Mouse (Mus musculus): ENCODE results near the gene Olfr156. TPM values are rescaled to one million over a fixed set of nuclear protein-coding genes. Genes with fewer than 3 reads are reported as not detected.

Olfr156 gene
- total and polyA plus RNA-seq, 3 experiments, result not detected

DNA sequence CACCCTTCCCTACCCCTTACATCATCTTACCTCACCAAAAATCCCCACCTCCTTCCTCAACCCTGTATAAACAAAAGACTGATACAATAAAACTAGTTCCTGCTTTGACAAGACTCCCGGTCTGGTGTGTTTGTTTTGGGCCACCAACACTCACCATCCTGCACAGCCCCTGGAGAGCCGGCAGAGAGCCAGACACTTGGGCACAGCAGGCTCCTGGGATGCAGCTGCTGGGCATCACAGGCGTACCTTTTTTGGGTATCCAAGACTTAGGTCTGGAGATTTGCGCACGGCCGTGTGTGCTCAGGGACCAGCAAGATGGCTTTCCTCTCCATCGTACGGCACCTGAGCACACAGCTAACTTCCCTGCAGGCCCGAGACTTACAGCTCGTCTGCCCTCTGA, 36.2 kb upstream of the Olfr156 start:
- no peaks in the 10 kb centered on the region for H3K36me3 ChIP-seq (ENCODE audit: control insufficient read depth in 1 of 2, insufficient read depth in 2 of 2, low read length in 2 of 2)
- H3K79me2 ChIP-seq (ENCODE audit: control insufficient read depth, insufficient read depth, low read length, poor library complexity), result no peaks in the 10 kb centered on the region
- H3K9me3 ChIP-seq (replicated peaks; ENCODE audit: insufficient read depth, low read length), result no peaks in the 10 kb centered on the region
- no peak overlapping the region for H3K9ac ChIP-seq (ENCODE audit: control insufficient read depth, low read depth, low read length, poor library complexity, severe bottlenecking)
- TF ChIP-seq POLR2A (IDR thresholded peaks at IDR 0.05; ENCODE audit: control insufficient read depth in 1 of 2, insufficient read depth in 1 of 2, low read depth in 1 of 2, low read length in 2 of 2, poor library complexity in 1 of 2), result no peak
- TF ChIP-seq ETS1 (IDR thresholded peaks at IDR 0.05; ENCODE audit: low read depth, low read length), result no peak
- no peak for TF ChIP-seq SIN3A (IDR thresholded peaks at IDR 0.05; ENCODE audit: low read length)
- no peak for TF ChIP-seq GABPA (IDR thresholded peaks at IDR 0.05; ENCODE audit: low read depth, low read length)
- TF ChIP-seq CHD2 (IDR thresholded peaks at IDR 0.05; ENCODE audit: low read length), result no peak
- TF ChIP-seq USF2 (IDR thresholded peaks at IDR 0.05; ENCODE audit: borderline replicate concordance in 1 of 2, insufficient read depth in 1 of 2, low read depth in 1 of 2, low read length in 2 of 2), result no peak
- TF ChIP-seq MAX (IDR thresholded peaks at IDR 0.05; ENCODE audit: low read length), result no peak
- TF ChIP-seq ZKSCAN1 (IDR thresholded peaks at IDR 0.05; ENCODE audit: low read depth, low read length), result no peak
- no peak for TF ChIP-seq TBP (IDR thresholded peaks at IDR 0.05; ENCODE audit: low read depth, low read length)
- TF ChIP-seq CHD1 (IDR thresholded peaks at IDR 0.05; ENCODE audit: low read depth, low read length), result no peak
- no peak for TF ChIP-seq ELF1 (IDR thresholded peaks at IDR 0.05; ENCODE audit: low read depth, low read length)
- TF ChIP-seq POLR2AphosphoS5 (IDR thresholded peaks at IDR 0.05; ENCODE audit: borderline replicate concordance, low read depth, low read length), result no peak
- no peak for TF ChIP-seq JUND (IDR thresholded peaks at IDR 0.05; ENCODE audit: low read depth, low read length)
- no peak for TF ChIP-seq MEF2A (IDR thresholded peaks at IDR 0.05; ENCODE audit: extremely low read depth, insufficient replicate concordance, low read depth, low read length, poor library complexity, severe bottlenecking)
- no peak for TF ChIP-seq MYB (IDR thresholded peaks at IDR 0.05; ENCODE audit: low read depth, low read length)
- H3K27ac ChIP-seq (ENCODE audit: control insufficient read depth, low read depth, low read length), result no peak overlapping the region
- DNase-seq (ENCODE audit: low read depth, low spot score), result no peak
- H3K4me1 ChIP-seq (ENCODE audit: control insufficient read depth in 1 of 2, insufficient read depth in 2 of 2, low read length in 2 of 2), result no peaks in the 10 kb centered on the region
- no peak overlapping the region for H3K4me3 ChIP-seq (ENCODE audit: control insufficient read depth in 1 of 2, insufficient read depth in 1 of 2, low read depth in 2 of 2, low read length in 2 of 2)
- H3K27me3 ChIP-seq (ENCODE audit: control insufficient read depth in 1 of 2, insufficient read depth in 2 of 2, low read length in 2 of 2), result peaks cover 0 to 8% of the 10 kb centered on the region in 2 experiments

DNA sequence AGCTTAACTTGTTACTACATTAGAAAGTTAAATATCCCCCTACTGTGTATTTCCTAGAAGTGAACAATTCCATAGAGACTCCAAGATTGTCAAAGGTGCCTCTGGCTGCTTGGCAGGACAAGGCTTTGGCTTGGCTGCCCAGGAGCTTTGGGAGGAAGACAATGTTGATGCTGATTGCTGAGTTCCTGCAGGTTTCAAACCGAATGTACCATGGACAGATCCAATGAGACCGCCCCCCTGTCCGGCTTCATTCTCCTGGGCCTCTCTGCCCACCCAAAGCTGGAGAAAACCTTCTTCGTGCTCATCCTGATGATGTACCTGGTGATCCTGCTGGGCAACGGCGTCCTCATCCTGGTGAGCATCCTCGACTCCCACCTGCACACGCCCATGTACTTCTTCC, 30.4 kb upstream of the Olfr156 start:
- H3K36me3 ChIP-seq (ENCODE audit: control insufficient read depth in 1 of 2, insufficient read depth in 2 of 2, low read length in 2 of 2), result no peaks in the 10 kb centered on the region
- no peak for DNase-seq (ENCODE audit: low read depth, low spot score)
- H3K27ac ChIP-seq (ENCODE audit: control insufficient read depth, low read depth, low read length), result no peak overlapping the region
- peaks cover 3% of the 10 kb centered on the region in 2 experiments; a peak in 2 of 4 replicates for H3K27me3 ChIP-seq (ENCODE audit: control insufficient read depth in 1 of 2, insufficient read depth in 2 of 2, low read length in 2 of 2)
- H3K79me2 ChIP-seq (ENCODE audit: control insufficient read depth, insufficient read depth, low read length, poor library complexity), result no peaks in the 10 kb centered on the region
- no peak for TF ChIP-seq USF2 (IDR thresholded peaks at IDR 0.05; ENCODE audit: borderline replicate concordance in 1 of 2, insufficient read depth in 1 of 2, low read depth in 1 of 2, low read length in 2 of 2)
- no peaks in the 10 kb centered on the region for H3K4me1 ChIP-seq (ENCODE audit: control insufficient read depth in 1 of 2, insufficient read depth in 2 of 2, low read length in 2 of 2)
- H3K4me3 ChIP-seq (ENCODE audit: control insufficient read depth in 1 of 2, insufficient read depth in 1 of 2, low read depth in 2 of 2, low read length in 2 of 2), result no peak overlapping the region
- H3K9ac ChIP-seq (ENCODE audit: control insufficient read depth, low read depth, low read length, poor library complexity, severe bottlenecking), result no peak overlapping the region
- H3K9me3 ChIP-seq (replicated peaks; ENCODE audit: insufficient read depth, low read length), result no peaks in the 10 kb centered on the region

DNA sequence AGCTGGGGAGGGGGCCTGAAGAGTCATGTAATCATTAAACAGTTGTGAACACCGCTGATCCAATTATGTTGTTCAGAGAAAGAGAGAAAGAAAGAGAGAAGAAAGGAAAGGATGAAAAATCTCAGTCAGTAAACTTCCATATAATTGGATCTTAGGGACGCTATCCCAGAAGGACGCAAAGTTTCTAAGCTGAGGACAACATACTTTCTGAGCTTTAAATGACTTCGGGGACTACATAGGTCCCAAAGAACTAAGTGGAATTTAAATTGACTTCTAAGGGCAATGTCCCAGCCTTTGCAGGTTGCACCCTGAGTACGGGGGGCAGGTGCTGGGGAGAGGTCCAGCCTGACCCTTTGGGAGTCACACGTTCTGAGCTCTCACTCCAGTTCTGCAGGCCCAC, 27.6 kb upstream of the Olfr156 start, which contains the start of gene Olfr155:
TSS of gene Olfr155 (plus strand) at position 301 of the 400 bp plus-strand sequence.
- no peak within 1 kb of the TSS for H3K27ac ChIP-seq (ENCODE audit: control insufficient read depth, low read depth, low read length)
- no peak for TF ChIP-seq MAZ (IDR thresholded peaks at IDR 0.05; ENCODE audit: low read depth, low read length)
- no peak for TF ChIP-seq NRF1 (IDR thresholded peaks at IDR 0.05; ENCODE audit: insufficient read depth, low read depth, low read length, poor library complexity, severe bottlenecking)
- no peak for TF ChIP-seq EP300 (IDR thresholded peaks at IDR 0.05; ENCODE audit: low read depth in 1 of 2, low read length in 2 of 2)
- no peak for TF ChIP-seq TAL1 (IDR thresholded peaks at IDR 0.05; ENCODE audit: low read length)
- TF ChIP-seq HCFC1 (IDR thresholded peaks at IDR 0.05; ENCODE audit: low read depth, low read length), result no peak
- TF ChIP-seq SMC3 (IDR thresholded peaks at IDR 0.05; ENCODE audit: low read depth, low read length), result no peak
- no peak for TF ChIP-seq MYC (IDR thresholded peaks at IDR 0.05; ENCODE audit: low read depth, low read length)
- no peak for TF ChIP-seq POLR2AphosphoS5 (IDR thresholded peaks at IDR 0.05; ENCODE audit: borderline replicate concordance, low read depth, low read length)
- no peak for TF ChIP-seq USF2 (IDR thresholded peaks at IDR 0.05; ENCODE audit: borderline replicate concordance in 1 of 2, insufficient read depth in 1 of 2, low read depth in 1 of 2, low read length in 2 of 2)
- no peak for TF ChIP-seq RAD21 (IDR thresholded peaks at IDR 0.05; ENCODE audit: low read depth, low read length)
- no peak for TF ChIP-seq KAT2A (conservative IDR thresholded peaks at IDR 0.05; ENCODE audit: low read depth, low read length)
- TF ChIP-seq ZNF384 (IDR thresholded peaks at IDR 0.05; ENCODE audit: low read depth, low read length), result no peak
- TF ChIP-seq UBTF (IDR thresholded peaks at IDR 0.05; ENCODE audit: borderline replicate concordance, insufficient read depth, low read depth, low read length), result no peak
- no peak for TF ChIP-seq CHD2 (IDR thresholded peaks at IDR 0.05; ENCODE audit: low read length)

More for the DNA sequence above, 27.6 kb upstream of the Olfr156 start, which contains the start of gene Olfr155:
- Histone ChIP-seq H3K4me1 (ENCODE audit: control insufficient read depth in 1 of 2, insufficient read depth in 2 of 2, low read length in 2 of 2) (no peaks in the 10 kb centered on the region), H3K4me3 (ENCODE audit: control insufficient read depth in 1 of 2, insufficient read depth in 1 of 2, low read depth in 2 of 2, low read length in 2 of 2) (no peak within 1 kb of the TSS), H3K9ac (ENCODE audit: control insufficient read depth, low read depth, low read length, poor library complexity, severe bottlenecking) (no peak within 1 kb of the TSS), H3K27me3 (ENCODE audit: control insufficient read depth in 1 of 2, insufficient read depth in 2 of 2, low read length in 2 of 2) (peaks cover 3% of the 10 kb centered on the region in 2 experiments), H3K36me3 (ENCODE audit: control insufficient read depth in 1 of 2, insufficient read depth in 2 of 2, low read length in 2 of 2) (no peaks in the 10 kb centered on the region), H3K9me3 (replicated peaks; ENCODE audit: insufficient read depth, low read length) (no peaks in the 10 kb centered on the region), H3K79me2 (ENCODE audit: control insufficient read depth, insufficient read depth, low read length, poor library complexity) (no peaks in the 10 kb centered on the region)
- DNase-seq (ENCODE audit: low read depth, low spot score), result no peak
